Mouse (Mus musculus) hindbrain, embryonic 12.5 days (tissue): ENCODE measurements at regions not wholly inside any gene's neighbourhood (a gene's known extent, or its start where the extent isn't known, plus 50 kb on each side); places are given as distances from the start of the nearest gene placed in this dataset.

Experiments
- ATAC-seq: fragments of 200-750 bp; cut with Nextera tagmentation; 2 replicates; pipeline ENCODE4 v1.8.0; 2017; ENCODE audit warnings: moderate TSS enrichment; ENCODE audit not compliant: low FRiP score
- H3K27ac ChIP-seq: fragments of 300-500 bp; sonication (generic); 2 replicates; pipeline ENCODE4 v1.5.1; 2016; ENCODE audit warnings: mild to moderate bottlenecking
- H3K27me3 ChIP-seq: fragments of 300-500 bp; sonication (generic); 2 replicates; pipeline ENCODE4 v1.6.1; 2016; ENCODE audit warnings: mild to moderate bottlenecking
- H3K36me3 ChIP-seq: fragments of 300-500 bp; sonication (generic); 2 replicates; pipeline ENCODE4 v1.6.1; 2016; ENCODE audit warnings: mild to moderate bottlenecking
- H3K4me1 ChIP-seq: fragments of 300-500 bp; sonication (generic); 2 replicates; pipeline ENCODE4 v1.6.1; 2016
- H3K4me2 ChIP-seq: fragments of 300-500 bp; sonication (generic); replicated peaks from 2 replicates; pipeline ENCODE4 v1.6.1; 2016; ENCODE audit warnings: mild to moderate bottlenecking
- H3K4me3 ChIP-seq: fragments of 300-500 bp; sonication (generic); 2 replicates; pipeline ENCODE4 v1.5.1; 2016; ENCODE audit warnings: mild to moderate bottlenecking
- H3K9ac ChIP-seq: fragments of 300-500 bp; sonication (generic); 2 replicates; pipeline ENCODE4 v1.6.1; 2016; ENCODE audit warnings: mild to moderate bottlenecking, moderate library complexity
- H3K9me3 ChIP-seq: fragments of 300-500 bp; sonication (generic); replicated peaks from 2 replicates; pipeline ENCODE4 v1.6.1; 2016; ENCODE audit warnings: mild to moderate bottlenecking
- WGBS: fragments of 180-500 bp; shearing (Covaris S2); methylation state at CpG from one replicate; pipeline ENCODE4 v1.1.7; 2016; 5-methylcytosine and 5-hydroxymethylcytosine counted together

DNA sequence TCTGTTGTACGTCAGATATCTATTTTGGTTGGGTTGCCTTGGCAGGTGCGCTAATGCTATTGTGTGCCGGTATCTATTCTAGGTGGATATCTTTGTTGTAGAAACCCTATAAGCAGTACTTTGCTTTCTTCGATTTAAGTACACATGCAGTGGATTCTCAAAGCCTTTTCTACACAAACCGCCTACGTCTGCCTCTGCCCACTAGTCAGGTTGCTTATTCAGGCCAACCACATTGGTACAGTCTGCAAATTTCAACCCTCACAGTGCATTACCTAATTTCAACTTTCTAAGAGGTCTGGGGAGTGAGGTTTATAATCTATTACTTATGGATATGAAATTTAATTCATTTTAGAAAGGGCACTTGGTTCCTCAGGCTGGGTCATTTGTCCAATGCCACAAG lies 223.5 kb upstream of the Slc16a7 start:
- Histone ChIP-seq H3K27me3 (no peaks in the 10 kb centered on the region), H3K4me2 (no peak overlapping the region), H3K36me3 (no peaks in the 10 kb centered on the region), H3K9ac (no peak overlapping the region), H3K27ac (no peak overlapping the region), H3K4me1 (peaks cover 2% of the 10 kb centered on the region; the same call in 1 of the 2 replicates), H3K4me3 (no peak overlapping the region), H3K9me3 (no peaks in the 10 kb centered on the region)
- ATAC-seq = no peak
- WGBS = 96% methylated on average over 6 of the region's 6 CpGs

DNA sequence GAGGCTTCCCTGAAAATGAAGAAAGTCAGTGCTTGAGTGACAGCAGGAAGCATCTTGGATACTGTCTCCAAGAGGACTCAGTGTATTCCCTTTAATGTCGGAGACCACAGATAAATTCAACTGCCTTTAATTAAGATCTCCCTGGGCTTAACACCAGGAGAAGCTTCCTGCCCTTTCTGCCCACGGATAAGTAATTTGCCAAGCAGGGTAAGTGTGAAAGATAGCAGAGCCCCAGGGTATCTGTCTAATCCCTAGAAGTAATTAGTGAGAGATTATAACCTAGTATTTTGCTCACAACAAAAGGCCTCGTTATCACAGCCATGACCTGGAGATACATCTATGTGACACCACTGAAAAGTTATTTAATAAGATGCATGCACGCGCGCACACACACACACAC lies 232.1 kb upstream of the Slc16a7 start:
- Histone ChIP-seq H3K9ac (no peak overlapping the region), H3K27me3 (no peaks in the 10 kb centered on the region), H3K27ac (no peak overlapping the region), H3K4me1 (no peaks in the 10 kb centered on the region), H3K9me3 (no peaks in the 10 kb centered on the region), H3K36me3 (no peaks in the 10 kb centered on the region), H3K4me2 (no peak overlapping the region), H3K4me3 (no peak overlapping the region)
- no peak for ATAC-seq
- 68% methylated on average over 6 of the region's 6 CpGs for WGBS

DNA sequence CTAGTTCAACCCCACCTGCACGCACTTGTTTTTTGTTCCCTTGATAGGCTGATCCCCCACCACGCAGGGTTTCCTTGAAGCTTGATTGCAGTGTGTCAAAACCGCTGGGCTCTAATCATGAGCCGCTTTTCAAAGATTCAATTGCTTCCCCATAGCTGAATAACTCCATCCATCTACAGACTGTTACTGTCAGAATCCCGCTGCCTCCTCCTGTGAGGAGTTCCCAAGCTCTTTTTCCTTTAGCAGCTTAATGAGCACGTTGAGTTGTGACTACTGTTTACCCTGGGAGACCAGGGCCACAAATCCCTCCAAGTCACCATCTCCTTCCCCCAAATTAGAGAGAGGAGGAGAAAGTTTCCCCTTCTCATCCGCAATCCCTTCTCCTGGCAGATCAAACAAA lies 234.6 kb upstream of the Slc16a7 start:
- Histone ChIP-seq H3K4me1 (no peaks in the 10 kb centered on the region), H3K9me3 (no peaks in the 10 kb centered on the region), H3K36me3 (no peaks in the 10 kb centered on the region), H3K27ac (no peak overlapping the region), H3K4me2 (no peak overlapping the region), H3K27me3 (no peaks in the 10 kb centered on the region), H3K4me3 (no peak overlapping the region), H3K9ac (no peak overlapping the region)
- no peak for ATAC-seq
- 14% methylated on average over 7 of the region's 7 CpGs for WGBS

DNA sequence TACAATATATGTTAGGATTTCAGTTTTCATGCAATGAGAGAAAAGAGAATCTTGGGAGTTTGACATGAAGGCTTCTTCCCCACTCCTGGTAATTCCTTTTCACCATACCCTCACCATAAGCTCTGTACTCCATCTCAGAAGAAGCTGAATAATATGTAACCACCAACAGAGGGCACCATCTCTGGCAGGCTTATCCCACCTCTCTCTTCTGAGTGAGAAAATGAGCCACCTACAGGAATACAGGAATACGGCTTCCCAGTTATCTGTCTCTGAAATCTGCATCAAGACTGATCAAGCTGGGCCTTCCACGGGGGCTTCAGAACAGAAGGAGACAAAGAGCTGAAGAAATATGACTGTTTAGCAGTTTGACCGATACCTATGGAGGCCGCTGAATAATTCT lies 278.6 kb upstream of the Slc16a7 start:
- ATAC-seq = no peak
- Histone ChIP-seq H3K9me3 (0 out of 2 replicates have a peak, but pooled peaks cover 6% of the 10 kb centered on the region), H3K4me2 (no peak overlapping the region), H3K9ac (no peak overlapping the region), H3K27ac (no peak overlapping the region), H3K4me3 (no peak overlapping the region), H3K27me3 (no peaks in the 10 kb centered on the region), H3K36me3 (no peaks in the 10 kb centered on the region), H3K4me1 (no peaks in the 10 kb centered on the region)
- 88% methylated on average over 4 of the region's 4 CpGs for WGBS

DNA sequence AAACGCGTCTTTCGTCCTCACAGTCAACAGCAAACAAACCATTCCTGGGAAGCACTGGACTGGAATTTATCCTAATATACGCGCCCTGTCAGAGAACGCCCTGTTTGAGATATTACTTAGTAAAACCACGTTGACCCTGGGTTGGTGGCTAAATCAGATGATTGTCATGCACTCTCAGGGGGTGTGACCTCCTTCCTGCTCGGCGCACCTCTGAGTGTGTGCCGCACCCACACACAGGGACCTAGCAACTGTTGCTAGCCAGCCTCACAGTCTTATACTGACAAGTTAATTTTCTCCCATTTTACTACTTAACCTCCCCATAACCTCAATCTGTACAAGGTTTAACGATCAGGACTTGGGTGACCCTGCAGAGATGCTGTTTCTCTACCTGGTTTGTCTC lies 284.4 kb upstream of the Slc16a7 start:
- H3K9ac ChIP-seq = no peak overlapping the region
- no peak overlapping the region for H3K27ac ChIP-seq
- WGBS = 46% methylated on average over 11 of the region's 11 CpGs
- H3K4me2 ChIP-seq = no peak overlapping the region
- 0 out of 2 replicates have a peak, but pooled peaks cover 4% of the 10 kb centered on the region for H3K9me3 ChIP-seq
- H3K36me3 ChIP-seq = no peaks in the 10 kb centered on the region
- H3K4me3 ChIP-seq = no peak overlapping the region
- no peak for ATAC-seq
- H3K27me3 ChIP-seq = no peaks in the 10 kb centered on the region
- H3K4me1 ChIP-seq = no peaks in the 10 kb centered on the region

DNA sequence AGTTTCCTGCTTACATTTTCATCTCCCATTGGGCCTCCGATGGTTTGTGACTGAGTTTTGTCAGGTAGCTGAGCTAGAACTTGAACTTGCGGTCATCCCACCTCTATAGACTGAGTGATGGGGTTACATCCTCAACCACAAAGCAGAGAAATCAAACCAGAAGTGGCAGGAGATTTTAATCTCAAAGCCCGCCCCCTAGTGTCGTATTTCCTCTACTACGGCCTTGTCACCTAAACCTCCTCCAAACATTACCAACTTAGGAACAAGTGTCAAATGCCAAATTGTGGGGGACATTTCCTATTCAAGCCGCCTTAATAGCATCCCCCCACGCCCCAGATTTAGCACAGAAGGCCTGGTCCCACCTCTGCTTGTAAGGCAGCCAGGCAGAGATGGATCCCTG lies 286.3 kb upstream of the Lrig3 start:
- Histone ChIP-seq H3K4me3 (no peak overlapping the region), H3K4me2 (no peak overlapping the region), H3K27me3 (no peaks in the 10 kb centered on the region), H3K36me3 (no peaks in the 10 kb centered on the region), H3K9me3 (no peaks in the 10 kb centered on the region), H3K4me1 (no peaks in the 10 kb centered on the region), H3K27ac (no peak overlapping the region), H3K9ac (no peak overlapping the region)
- WGBS = 83% methylated on average over 7 of the region's 7 CpGs
- ATAC-seq = no peak

DNA sequence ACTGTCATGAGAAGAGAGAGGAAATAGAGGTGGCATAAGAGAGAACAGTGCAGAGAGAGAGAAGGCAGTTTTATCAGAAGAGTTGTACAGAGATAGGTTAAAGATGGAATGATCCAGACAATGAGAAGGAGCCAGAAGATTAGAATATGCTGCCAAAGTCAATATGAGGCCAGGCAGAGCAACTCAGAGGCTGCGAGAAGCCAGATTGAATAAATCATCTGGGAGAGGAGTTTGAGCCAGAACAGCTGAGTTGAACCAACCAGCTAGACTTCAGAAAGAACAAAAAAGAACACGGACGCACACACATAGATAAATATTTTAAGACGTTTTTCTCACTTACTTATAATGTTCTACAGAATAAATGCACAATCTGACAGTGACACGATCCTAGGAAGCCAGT lies 280.8 kb upstream of the Lrig3 start:
- Histone ChIP-seq H3K9ac (no peak overlapping the region), H3K36me3 (no peaks in the 10 kb centered on the region), H3K4me2 (no peak overlapping the region), H3K9me3 (no peaks in the 10 kb centered on the region), H3K27ac (no peak overlapping the region), H3K4me1 (no peaks in the 10 kb centered on the region), H3K27me3 (no peaks in the 10 kb centered on the region), H3K4me3 (no peak overlapping the region)
- ATAC-seq = no peak
- WGBS = 89% methylated on average over 5 of the region's 5 CpGs

DNA sequence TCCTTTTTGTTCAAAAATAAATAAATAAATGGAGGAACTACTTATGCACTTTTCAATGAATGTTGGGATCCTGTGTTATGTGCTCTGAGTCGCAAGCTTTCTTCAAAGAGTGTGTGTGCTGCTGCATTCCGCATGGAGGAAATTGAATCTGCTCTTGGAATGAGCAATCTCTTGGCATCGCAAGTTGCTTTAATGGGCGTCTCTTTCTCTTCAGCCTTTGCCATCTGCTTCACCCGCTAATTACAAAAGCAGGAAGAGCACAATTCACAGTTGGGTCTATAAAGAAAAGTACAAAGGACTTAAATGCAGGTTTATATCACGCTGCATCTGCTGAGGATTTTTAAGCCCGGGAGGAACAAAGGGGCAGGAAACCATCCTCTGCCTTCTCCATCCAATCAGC lies 272.5 kb upstream of the Lrig3 start:
- 61% methylated on average over 7 of the region's 7 CpGs for WGBS
- ATAC-seq = no peak
- Histone ChIP-seq H3K4me1 (no peaks in the 10 kb centered on the region), H3K4me3 (no peak overlapping the region), H3K27ac (no peak overlapping the region), H3K9me3 (no peaks in the 10 kb centered on the region), H3K4me2 (no peak overlapping the region), H3K27me3 (no peaks in the 10 kb centered on the region), H3K9ac (no peak overlapping the region), H3K36me3 (no peaks in the 10 kb centered on the region)

DNA sequence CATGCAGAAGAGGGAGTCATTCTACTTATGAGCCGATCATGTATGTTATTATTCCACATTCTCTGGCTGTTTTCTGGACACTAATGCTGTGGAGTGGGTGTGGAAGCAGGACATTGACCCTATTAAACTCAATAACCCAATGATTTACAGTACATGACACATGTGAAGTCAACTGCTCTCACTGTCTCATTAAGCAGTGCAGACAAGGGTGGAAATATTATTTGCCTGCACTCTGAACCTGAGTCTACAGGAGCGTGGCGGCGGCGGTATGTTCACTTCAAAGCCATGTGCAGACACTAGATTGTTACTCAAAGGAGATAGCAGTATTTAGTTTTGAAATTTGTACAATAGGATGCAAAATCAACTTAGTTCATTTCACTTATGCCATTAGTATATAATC lies 269.8 kb upstream of the Lrig3 start:
- Histone ChIP-seq H3K36me3 (no peaks in the 10 kb centered on the region), H3K4me3 (no peak overlapping the region), H3K27ac (no peak overlapping the region), H3K9ac (no peak overlapping the region), H3K9me3 (no peaks in the 10 kb centered on the region), H3K4me1 (no peaks in the 10 kb centered on the region), H3K27me3 (no peaks in the 10 kb centered on the region), H3K4me2 (no peak overlapping the region)
- ATAC-seq = no peak
- WGBS = 87% methylated on average over 5 of the region's 5 CpGs

DNA sequence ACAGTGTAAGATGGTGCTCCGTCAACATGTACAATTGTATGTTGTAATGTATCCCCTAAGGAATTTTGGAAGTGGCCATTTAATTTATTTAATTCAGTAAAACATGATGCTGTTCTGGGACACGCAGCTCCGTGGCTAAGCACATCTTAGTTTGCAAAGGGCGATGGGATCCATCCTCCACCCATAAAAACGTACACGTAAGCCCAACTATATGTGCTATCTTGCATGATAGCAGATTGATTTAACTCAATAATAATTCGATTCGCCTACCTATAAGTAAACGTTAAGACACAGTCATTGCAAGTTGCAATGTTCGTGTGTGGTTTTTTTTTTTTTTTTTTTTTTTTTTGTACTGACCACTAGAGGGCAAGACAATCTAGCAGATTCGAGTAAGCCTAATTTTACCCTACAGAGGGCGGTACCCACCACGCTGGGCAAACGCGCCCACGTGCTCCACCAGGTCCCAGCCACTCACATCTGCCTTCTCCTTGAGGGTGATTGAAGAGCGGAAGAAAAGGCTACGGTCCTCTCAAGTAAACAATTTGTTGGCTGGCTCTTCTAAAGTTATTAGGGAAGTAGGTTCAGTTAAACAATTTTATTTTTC lies 240.8 kb upstream of the Lrig3 start:
- WGBS = 34% methylated on average over 18 of the region's 18 CpGs
- peak; percentile 84 for ATAC-seq
- Histone ChIP-seq H3K9me3 (no peaks in the 10 kb centered on the region), H3K36me3 (no peaks in the 10 kb centered on the region), H3K27me3 (no peaks in the 10 kb centered on the region), H3K4me3 (no peak overlapping the region), H3K4me2 (no peak overlapping the region), H3K9ac (no peak overlapping the region), H3K4me1 (no peaks in the 10 kb centered on the region), H3K27ac (no peak overlapping the region)

DNA sequence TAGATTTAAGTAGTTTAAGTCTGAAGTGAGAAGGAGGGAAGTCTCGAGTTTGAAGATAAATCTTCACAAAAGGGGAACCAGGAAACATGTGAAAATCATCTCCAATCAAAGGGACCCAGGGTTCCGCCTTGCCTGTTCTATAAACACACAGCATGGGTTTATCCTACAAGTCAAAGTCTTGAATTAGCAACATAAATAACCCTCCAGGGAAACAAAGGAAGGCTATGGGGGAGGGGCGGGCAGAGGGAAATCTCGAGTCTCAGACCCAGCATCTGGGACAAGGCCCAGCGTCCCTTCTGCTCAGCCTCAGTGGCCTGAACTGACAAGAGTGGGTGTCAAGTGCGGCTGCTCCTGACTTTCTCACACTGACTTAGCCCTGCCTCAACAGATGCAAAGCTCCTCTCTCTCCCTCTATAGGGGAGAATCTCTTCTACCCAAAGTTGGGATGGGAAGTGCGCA lies 240.3 kb upstream of the Lrig3 start:
- peak; percentile 63; the same call in 1 of the 2 replicates for ATAC-seq
- H3K9ac ChIP-seq = no peak overlapping the region
- H3K27ac ChIP-seq = no peak overlapping the region
- H3K9me3 ChIP-seq = no peaks in the 10 kb centered on the region
- H3K27me3 ChIP-seq = no peaks in the 10 kb centered on the region
- 0 out of 2 replicates have a peak overlapping the region, but pooled peaks have one; percentile 15 for H3K4me2 ChIP-seq
- H3K4me1 ChIP-seq = no peaks in the 10 kb centered on the region
- WGBS = 12% methylated on average over 7 of the region's 7 CpGs
- no peaks in the 10 kb centered on the region for H3K36me3 ChIP-seq
- no peak overlapping the region for H3K4me3 ChIP-seq

DNA sequence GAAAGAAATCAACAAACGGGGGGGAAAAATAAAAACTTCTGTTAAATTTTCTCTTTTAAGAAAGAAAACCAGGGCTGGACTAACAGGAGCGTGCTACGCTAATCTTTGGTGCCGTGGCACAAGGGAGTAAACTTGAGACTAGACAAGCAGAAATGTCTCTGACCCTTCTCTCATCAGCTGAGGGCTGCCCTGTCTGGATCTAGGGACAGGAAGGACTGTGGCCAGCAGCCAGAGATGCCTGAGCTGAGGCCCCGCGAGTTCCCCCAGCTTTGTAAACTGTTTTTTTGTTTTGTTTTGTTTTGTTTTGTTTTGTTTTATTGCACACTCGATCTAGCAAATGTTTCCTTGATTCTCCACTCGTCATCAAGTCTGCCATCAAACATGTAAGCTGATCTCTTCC lies 239.4 kb upstream of the Lrig3 start:
- Histone ChIP-seq H3K9me3 (no peaks in the 10 kb centered on the region), H3K27ac (no peak overlapping the region), H3K27me3 (no peaks in the 10 kb centered on the region), H3K9ac (no peak overlapping the region), H3K4me2 (no peak overlapping the region), H3K4me1 (no peaks in the 10 kb centered on the region), H3K4me3 (no peak overlapping the region), H3K36me3 (no peaks in the 10 kb centered on the region)
- ATAC-seq = no peak
- 54% methylated on average over 8 of the region's 8 CpGs for WGBS

DNA sequence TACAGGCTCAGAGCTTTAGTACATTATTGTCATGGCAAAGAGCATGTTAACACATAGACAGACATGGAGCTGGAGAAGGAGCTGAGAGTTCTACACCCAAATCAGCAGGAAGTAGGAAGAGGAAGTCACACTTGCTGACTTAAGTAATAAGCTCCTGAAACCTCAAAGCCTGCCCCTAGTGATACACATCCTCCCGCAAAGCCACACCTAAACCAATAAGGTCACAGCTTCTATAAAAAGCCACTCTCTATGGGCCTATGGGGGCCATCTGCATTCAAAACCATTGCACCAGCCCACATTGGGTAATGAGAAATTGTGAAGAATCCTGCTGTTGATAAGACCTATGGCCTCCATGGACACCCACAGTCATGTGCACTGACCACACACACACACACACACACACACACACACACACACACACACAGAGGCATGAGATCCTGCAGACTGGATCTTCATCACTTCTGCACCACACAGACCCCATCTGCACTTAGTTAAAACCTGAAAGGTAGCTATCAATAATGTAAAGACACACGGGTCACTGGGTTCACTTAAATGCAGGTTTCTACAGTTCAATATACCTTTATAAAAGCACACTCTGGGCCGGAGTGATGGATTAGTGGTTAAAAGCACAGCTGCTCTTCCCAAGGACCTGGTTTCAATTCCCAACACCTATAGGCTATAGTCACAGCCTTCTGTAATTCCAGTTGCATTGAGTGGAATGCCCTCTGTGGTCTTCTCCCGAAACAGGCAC lies 230.0 kb upstream of the Lrig3 start:
- Histone ChIP-seq H3K4me2 (no peak overlapping the region), H3K27me3 (no peaks in the 10 kb centered on the region), H3K4me1 (no peaks in the 10 kb centered on the region), H3K9me3 (no peaks in the 10 kb centered on the region), H3K27ac (no peak overlapping the region), H3K9ac (no peak overlapping the region), H3K4me3 (no peak overlapping the region), H3K36me3 (no peaks in the 10 kb centered on the region)
- WGBS = 84% methylated on average over 4 of the region's 4 CpGs
- ATAC-seq = no peak
